Mouse (Mus musculus): ENCODE data around the gene Toe1.

DNA sequence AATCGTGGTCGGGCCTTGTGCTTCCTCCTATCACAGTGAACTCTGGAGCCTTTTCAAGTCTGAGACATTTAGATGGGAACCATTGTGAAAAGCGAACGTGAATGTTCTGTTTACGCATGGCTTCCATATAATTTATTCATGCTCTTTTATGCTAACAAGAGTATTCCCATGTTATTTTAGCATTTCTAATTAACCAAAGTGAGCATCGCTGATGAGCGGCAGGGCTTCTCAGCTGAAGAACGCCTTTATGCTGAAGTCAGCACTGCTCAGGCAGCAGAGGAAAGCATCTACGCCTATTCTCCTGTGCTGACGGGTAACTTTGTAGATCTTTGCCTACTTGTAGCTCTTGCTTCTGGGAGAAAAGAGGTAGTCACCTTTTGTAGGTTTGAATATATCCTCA is 49.8 kb upstream of the Toe1 start:
- TF ChIP-seq CTCF (IDR thresholded peaks at IDR 0.05; ENCODE audit: control insufficient read depth, insufficient read depth, insufficient read length) (no peak), MAX (IDR thresholded peaks at IDR 0.05) (no peak), MYOG (IDR thresholded peaks at IDR 0.05; ENCODE audit: control insufficient read depth, extremely low read depth, insufficient read length) (no peak), USF1 (IDR thresholded peaks at IDR 0.05; ENCODE audit: low read depth) (no peak), MYOD1 (IDR thresholded peaks at IDR 0.05; ENCODE audit: control insufficient read depth, insufficient read length, low read depth) (no peak), CEBPB (IDR thresholded peaks at IDR 0.05; ENCODE audit: low read depth) (no peak), FOSL1 (IDR thresholded peaks at IDR 0.05; ENCODE audit: insufficient read depth, low read length, poor library complexity, severe bottlenecking) (no peak)
